Mouse (Mus musculus) embryonic facial prominence, embryonic 13.5 days (tissue): ENCODE measurements around the gene Ttc37. TPM values are rescaled to one million over a fixed set of nuclear protein-coding genes. Genes with fewer than 3 reads are reported as not detected.
A peak's percentile ranks its signal among the peaks of the same experiment; 100 is the strongest.

Source experiments
- ATAC-seq: fragments of 200-750 bp; cut with Nextera tagmentation; 2 replicates; pipeline ENCODE4 v1.8.0; 2017; ENCODE audit warnings: low read depth; ENCODE audit not compliant: insufficient number of reproducible peaks, insufficient read depth, low FRiP score, low TSS enrichment
- H3K27ac ChIP-seq: fragments of 300-500 bp; sonication (generic); 2 replicates; pipeline ENCODE4 v1.5.1; 2015; ENCODE audit warnings: moderate library complexity, mild to moderate bottlenecking, inconsistent platforms
- H3K27me3 ChIP-seq: fragments of 300-500 bp; sonication (generic); 2 replicates; pipeline ENCODE4 v1.6.1; 2015; ENCODE audit warnings: mild to moderate bottlenecking, inconsistent platforms
- H3K36me3 ChIP-seq: fragments of 300-500 bp; sonication (generic); 2 replicates; pipeline ENCODE4 v1.6.1; 2015; ENCODE audit warnings: mild to moderate bottlenecking, inconsistent platforms
- H3K4me1 ChIP-seq: fragments of 300-500 bp; sonication (generic); 2 replicates; pipeline ENCODE4 v1.6.1; 2015; ENCODE audit warnings: inconsistent platforms
- H3K4me2 ChIP-seq: fragments of 300-500 bp; sonication (generic); 2 replicates; pipeline ENCODE4 v1.6.1; 2015; ENCODE audit warnings: moderate library complexity, mild to moderate bottlenecking, inconsistent platforms
- H3K4me3 ChIP-seq: fragments of 300-500 bp; sonication (generic); 2 replicates; pipeline ENCODE4 v1.5.1; 2015; ENCODE audit warnings: mild to moderate bottlenecking, inconsistent platforms
- H3K9ac ChIP-seq: fragments of 300-500 bp; sonication (generic); 2 replicates; pipeline ENCODE4 v1.6.1; 2015; ENCODE audit warnings: mild to moderate bottlenecking, inconsistent platforms
- H3K9me3 ChIP-seq: fragments of 300-500 bp; sonication (generic); 2 replicates; pipeline ENCODE4 v1.6.1; 2016; ENCODE audit warnings: inconsistent platforms
- WGBS: fragments of 180-500 bp; shearing (Covaris S2); methylation state at CpG from one replicate; pipeline ENCODE4 v1.1.7; 2015; ENCODE audit warnings: mixed read lengths; 5-methylcytosine and 5-hydroxymethylcytosine counted together
- polyA plus RNA-seq: library from polyadenylated mRNA; unstranded; fragments of >200 nt; fragmentation: Nextera tagmentation; extraction: Ambion mirVana; gene quantifications from 2 replicates; pipeline ENCODE4 v1.2.1, GENCODE M21; 2015

The Ttc37 gene
- polyA plus RNA-seq, result 15.9 and 16.4 TPM in 2 replicates

GRCm38 (mm10) chr13:76098493-76099303 is at the start of gene Ttc37, which contains the start of gene Arsk:
Ttc37 (plus strand) TSS chr13:76098734.
Arsk (minus strand) TSS chr13:76098660.
- Histone ChIP-seq H3K4me3 (peak within 1 kb of the TSS; percentile 75), H3K27ac (peak within 1 kb of the TSS; percentile 79; the same call in 1 of the 2 replicates), H3K9me3 (no peaks in the 10 kb centered on the region), H3K36me3 (peaks cover 13% of the 10 kb centered on the region), H3K4me2 (peak within 1 kb of the TSS; percentile 57), H3K27me3 (no peaks in the 10 kb centered on the region), H3K9ac (peak within 1 kb of the TSS; percentile 79), H3K4me1 (no peaks in the 10 kb centered on the region; the same call in 1 of the 2 replicates)
- under 1% methylated on average over 34 of the region's 34 CpGs for WGBS
- ATAC-seq, result peak; percentile 93

- H3K27me3 ChIP-seq, result peaks cover 66% of the 10 kb centered on the region
- ATAC-seq, result peak; percentile 59; the same call in 1 of the 2 replicates
- H3K4me2 ChIP-seq, result peak overlapping the region; percentile 97
- H3K4me3 ChIP-seq, result peak overlapping the region; percentile 50
- no peak overlapping the region for H3K27ac ChIP-seq
- peak overlapping the region; percentile 54 for H3K9ac ChIP-seq
- H3K36me3 ChIP-seq, result no peaks in the 10 kb centered on the region
- WGBS, result under 1% methylated on average over 59 of the region's 59 CpGs
- H3K4me1 ChIP-seq, result peaks cover 17% of the 10 kb centered on the region
- no peaks in the 10 kb centered on the region for H3K9me3 ChIP-seq
These were observed 42.9 kb upstream of the Ttc37 start for GRCm38 (mm10) chr13:76055391-76056232.

GRCm38 (mm10) chr13:76056261-76056724 is 42.2 kb upstream of the Ttc37 start:
- under 1% methylated on average over 34 of the region's 34 CpGs for WGBS
- Histone ChIP-seq H3K4me3 (peak overlapping the region; percentile 50), H3K36me3 (no peaks in the 10 kb centered on the region), H3K4me1 (peaks cover 17% of the 10 kb centered on the region), H3K27me3 (peaks cover 66% of the 10 kb centered on the region), H3K27ac (no peak overlapping the region), H3K9me3 (no peaks in the 10 kb centered on the region), H3K4me2 (peak overlapping the region; percentile 97), H3K9ac (peak overlapping the region; percentile 54)
- ATAC-seq, result peak; percentile 72

GRCm38 (mm10) chr13:76056896-76057266 is 41.7 kb upstream of the Ttc37 start, which contains the start of gene Gpr150:
Gpr150 (minus strand) TSS chr13:76056996.
- 13% methylated on average over 10 of the region's 10 CpGs for WGBS
- Histone ChIP-seq H3K9me3 (no peaks in the 10 kb centered on the region), H3K9ac (peak within 1 kb of the TSS; percentile 54), H3K4me3 (peak within 1 kb of the TSS; percentile 50), H3K4me1 (peaks cover 17% of the 10 kb centered on the region), H3K4me2 (peak within 1 kb of the TSS; percentile 97), H3K27ac (no peak within 1 kb of the TSS), H3K27me3 (peaks cover 65% of the 10 kb centered on the region), H3K36me3 (no peaks in the 10 kb centered on the region)
- no peak for ATAC-seq

- Histone ChIP-seq H3K27ac (no peak overlapping the region), H3K9me3 (no peaks in the 10 kb centered on the region), H3K9ac (no peak overlapping the region), H3K4me1 (peaks cover 17% of the 10 kb centered on the region), H3K27me3 (peaks cover 59% of the 10 kb centered on the region), H3K4me2 (no peak overlapping the region), H3K36me3 (peaks cover 4% of the 10 kb centered on the region), H3K4me3 (no peak overlapping the region)
- 62% methylated on average over 10 of the region's 10 CpGs for WGBS
- ATAC-seq, result no peak
These were observed 41.1 kb upstream of the Ttc37 start for GRCm38 (mm10) chr13:76057267-76058069.

- 90% methylated on average over 4 of the region's 4 CpGs for WGBS
- Histone ChIP-seq H3K4me1 (peaks cover 17% of the 10 kb centered on the region), H3K9ac (no peak overlapping the region), H3K27ac (no peak overlapping the region), H3K27me3 (peaks cover 38% of the 10 kb centered on the region), H3K36me3 (peaks cover 9% of the 10 kb centered on the region), H3K4me3 (no peak overlapping the region), H3K9me3 (no peaks in the 10 kb centered on the region), H3K4me2 (no peak overlapping the region)
- no peak for ATAC-seq
These were observed 38.9 kb upstream of the Ttc37 start for GRCm38 (mm10) chr13:76059591-76059990.

GRCm38 (mm10) chr13:76062126-76062525 is 36.4 kb upstream of the Ttc37 start:
- Histone ChIP-seq H3K4me3 (no peak overlapping the region), H3K27ac (no peak overlapping the region), H3K4me1 (no peaks in the 10 kb centered on the region), H3K27me3 (peaks cover 13% of the 10 kb centered on the region), H3K9ac (no peak overlapping the region), H3K9me3 (no peaks in the 10 kb centered on the region), H3K36me3 (peaks cover 22% of the 10 kb centered on the region), H3K4me2 (no peak overlapping the region)
- no peak for ATAC-seq
- 91% methylated on average over 3 of the region's 3 CpGs for WGBS

GRCm38 (mm10) chr13:76062569-76062968 is 36.0 kb upstream of the Ttc37 start:
- no peak for ATAC-seq
- Histone ChIP-seq H3K9me3 (no peaks in the 10 kb centered on the region), H3K36me3 (peaks cover 22% of the 10 kb centered on the region), H3K27ac (no peak overlapping the region), H3K4me1 (no peaks in the 10 kb centered on the region), H3K27me3 (peaks cover 8% of the 10 kb centered on the region), H3K4me2 (no peak overlapping the region), H3K9ac (no peak overlapping the region), H3K4me3 (no peak overlapping the region)
- WGBS, result 89% methylated on average over 3 of the region's 3 CpGs

GRCm38 (mm10) chr13:76063548-76063947 is 35.0 kb upstream of the Ttc37 start:
- H3K27me3 ChIP-seq, result no peaks in the 10 kb centered on the region

GRCm38 (mm10) chr13:76064363-76064945 is 34.1 kb upstream of the Ttc37 start:
- WGBS, result 57% methylated on average over 13 of the region's 13 CpGs
- no peaks in the 10 kb centered on the region for H3K4me1 ChIP-seq
- H3K4me3 ChIP-seq, result no peak overlapping the region
- no peak overlapping the region for H3K4me2 ChIP-seq
- no peak overlapping the region for H3K9ac ChIP-seq
- H3K27me3 ChIP-seq, result no peaks in the 10 kb centered on the region
- no peaks in the 10 kb centered on the region for H3K9me3 ChIP-seq
- H3K36me3 ChIP-seq, result peaks cover 25% of the 10 kb centered on the region
- H3K27ac ChIP-seq, result no peak overlapping the region
- no peak for ATAC-seq

More at GRCm38 (mm10) chr13:76063548-76063947, 35.0 kb upstream of the Ttc37 start:
- no peak for ATAC-seq
- Histone ChIP-seq H3K4me2 (no peak overlapping the region), H3K9me3 (no peaks in the 10 kb centered on the region), H3K27ac (no peak overlapping the region), H3K36me3 (peaks cover 22% of the 10 kb centered on the region), H3K4me3 (no peak overlapping the region), H3K4me1 (no peaks in the 10 kb centered on the region), H3K9ac (no peak overlapping the region)
- WGBS, result 77% methylated on average over 4 of the region's 4 CpGs
